Mouse (Mus musculus) kidney, adult 2 months (tissue): ENCODE measurements at regions not wholly inside any gene's neighbourhood (a gene's known extent, or its start where the extent isn't known, plus 50 kb on each side); places are given as distances from the start of the nearest gene placed in this dataset.

ENCODE experiments used
- DNase-seq: peaks from one replicate; pipeline ENCODE4 v3.0.0; 2021
- H3K27ac ChIP-seq: fragments of 200-500 bp; 2 replicates; pipeline ENCODE4 v1.5.1; 2012; ENCODE audit warnings: low read depth, low read length, control low read depth, inconsistent platforms; ENCODE audit not compliant: insufficient read depth
- H3K27me3 ChIP-seq: fragments of 200-500 bp; replicated peaks from 2 replicates; pipeline ENCODE4 v1.6.1; 2012; ENCODE audit warnings: mild to moderate bottlenecking, moderate library complexity, low read length, inconsistent platforms; ENCODE audit not compliant: control insufficient read depth, insufficient read depth
- H3K36me3 ChIP-seq: fragments of 200-500 bp; 2 replicates; pipeline ENCODE4 v1.6.1; 2012; ENCODE audit warnings: mild to moderate bottlenecking, moderate library complexity, low read length, inconsistent platforms; ENCODE audit not compliant: control insufficient read depth, insufficient read depth
- H3K4me1 ChIP-seq: fragments of 200-500 bp; 2 replicates; pipeline ENCODE4 v1.6.1; 2011; ENCODE audit warnings: low read length; ENCODE audit not compliant: control insufficient read depth, insufficient read depth
- H3K4me3 ChIP-seq: fragments of 200-500 bp; 2 replicates; pipeline ENCODE4 v1.5.1; 2011; ENCODE audit warnings: mild to moderate bottlenecking, low read depth, low read length, control low read depth; ENCODE audit not compliant: insufficient read depth
- CTCF ChIP-seq: fragments of 200-500 bp; conservative IDR thresholded peaks from 2 replicates; pipeline ENCODE4 v1.5.1; 2011; ENCODE audit warnings: low read depth, mild to moderate bottlenecking, control low read depth, low read length, moderate library complexity, mixed read lengths; ENCODE audit not compliant: insufficient read depth, insufficient read length
- POLR2A ChIP-seq: fragments of 200-500 bp; IDR thresholded peaks from one replicate; pipeline ENCODE4 v1.6.1; 2011; ENCODE audit warnings: low read depth, low read length, control low read depth
- WGBS: fragments of 180-500 bp; shearing (Covaris S2); methylation state at CpG from one replicate; pipeline ENCODE4 v1.1.7; 2018; 5-methylcytosine and 5-hydroxymethylcytosine counted together

DNA sequence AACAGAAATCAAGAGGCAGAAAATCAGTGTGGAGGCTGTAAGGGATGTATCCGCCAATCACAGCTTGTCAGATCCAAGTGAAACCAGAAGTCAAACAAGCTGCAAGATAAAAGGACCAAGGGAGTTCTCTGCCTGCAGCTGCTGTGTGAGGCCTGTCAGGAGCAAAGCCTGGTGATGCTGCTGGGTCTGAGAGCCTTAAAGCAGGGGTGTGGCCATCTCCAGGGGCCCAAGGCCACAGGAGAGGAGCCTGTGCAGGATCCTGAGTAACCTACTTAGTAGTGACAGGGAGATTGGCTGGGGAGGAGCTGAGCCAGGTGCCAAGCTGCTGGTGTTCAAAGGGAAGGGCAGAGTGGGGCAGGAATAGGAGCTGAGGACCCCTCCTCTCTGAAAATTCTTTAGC lies 418.8 kb downstream of the Matn1 start:
- no peaks in the 10 kb centered on the region for H3K27me3 ChIP-seq
- no peak overlapping the region for H3K27ac ChIP-seq
- WGBS = 85% methylated on average over 1 of the region's 1 CpGs
- H3K36me3 ChIP-seq = no peaks in the 10 kb centered on the region
- DNase-seq = no peak
- no peak overlapping the region for H3K4me3 ChIP-seq
- no peaks in the 10 kb centered on the region for H3K4me1 ChIP-seq
- TF ChIP-seq CTCF = no peak
- no peak for TF ChIP-seq POLR2A

- TF ChIP-seq CTCF = peak; percentile 50
- TF ChIP-seq POLR2A = no peak
- 39% methylated on average over 6 of the region's 6 CpGs for WGBS
Observed at GRCm38 (mm10) chr4:131364671-131365252, 420.6 kb downstream of the Matn1 start.

DNA sequence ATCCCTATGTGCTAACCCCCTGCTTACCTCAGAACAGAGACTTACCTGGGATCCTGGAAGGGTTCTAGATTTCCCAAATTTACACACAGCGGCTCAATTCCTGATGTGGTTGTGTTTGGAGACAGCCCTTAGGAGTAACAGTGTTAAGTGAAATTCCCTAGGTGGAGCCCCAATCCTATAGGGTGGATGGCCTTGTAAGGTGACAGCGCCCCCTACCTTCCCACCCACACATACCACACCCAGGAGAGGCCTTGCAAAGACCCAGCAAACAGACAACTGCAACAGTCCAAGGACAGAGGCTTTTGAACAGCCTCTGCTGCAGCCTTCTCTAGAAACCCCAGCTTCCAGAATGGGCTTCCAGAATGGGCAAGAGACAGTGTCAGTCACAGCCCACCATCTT lies 421.8 kb downstream of the Matn1 start:
- 76% methylated on average over 2 of the region's 2 CpGs for WGBS
- DNase-seq = no peak

More at GRCm38 (mm10) chr4:131364671-131365252, 420.6 kb downstream of the Matn1 start:
- no peaks in the 10 kb centered on the region for H3K4me1 ChIP-seq
- H3K27ac ChIP-seq = no peak overlapping the region
- no peaks in the 10 kb centered on the region for H3K36me3 ChIP-seq
- no peaks in the 10 kb centered on the region for H3K27me3 ChIP-seq
- H3K4me3 ChIP-seq = no peak overlapping the region
- DNase-seq = peak; percentile 61

DNA sequence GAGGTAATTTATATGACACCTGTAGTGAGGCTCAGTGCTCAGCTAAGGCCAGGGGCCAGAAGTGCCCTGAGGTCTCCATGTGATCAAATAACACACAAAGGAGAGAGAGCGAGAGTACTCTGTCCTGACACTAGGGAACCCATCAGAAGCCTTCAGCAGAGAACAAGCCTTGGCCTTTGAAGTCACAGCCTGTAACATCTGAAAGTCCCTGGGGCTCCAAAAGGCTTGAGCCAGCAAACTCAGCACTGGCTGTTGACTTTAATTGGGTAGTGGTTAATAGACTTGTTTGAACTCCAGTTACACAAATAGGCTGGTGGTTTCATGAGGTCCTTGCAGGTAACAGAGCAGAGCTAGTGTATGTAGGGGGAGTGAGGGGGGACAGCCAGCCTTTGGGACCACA lies 422.5 kb downstream of the Matn1 start:
- no peaks in the 10 kb centered on the region for H3K36me3 ChIP-seq
- no peak overlapping the region for H3K27ac ChIP-seq
- 81% methylated on average over 1 of the region's 1 CpGs for WGBS
- H3K27me3 ChIP-seq = no peaks in the 10 kb centered on the region
- TF ChIP-seq POLR2A (no peak), CTCF (no peak)
- no peaks in the 10 kb centered on the region for H3K4me1 ChIP-seq
- H3K4me3 ChIP-seq = no peak overlapping the region
- DNase-seq = no peak

More for the DNA sequence above, 421.8 kb downstream of the Matn1 start:
- Histone ChIP-seq H3K27me3 (no peaks in the 10 kb centered on the region), H3K4me1 (no peaks in the 10 kb centered on the region), H3K27ac (no peak overlapping the region), H3K36me3 (no peaks in the 10 kb centered on the region), H3K4me3 (no peak overlapping the region)
- TF ChIP-seq CTCF = no peak
- TF ChIP-seq POLR2A = no peak

DNA sequence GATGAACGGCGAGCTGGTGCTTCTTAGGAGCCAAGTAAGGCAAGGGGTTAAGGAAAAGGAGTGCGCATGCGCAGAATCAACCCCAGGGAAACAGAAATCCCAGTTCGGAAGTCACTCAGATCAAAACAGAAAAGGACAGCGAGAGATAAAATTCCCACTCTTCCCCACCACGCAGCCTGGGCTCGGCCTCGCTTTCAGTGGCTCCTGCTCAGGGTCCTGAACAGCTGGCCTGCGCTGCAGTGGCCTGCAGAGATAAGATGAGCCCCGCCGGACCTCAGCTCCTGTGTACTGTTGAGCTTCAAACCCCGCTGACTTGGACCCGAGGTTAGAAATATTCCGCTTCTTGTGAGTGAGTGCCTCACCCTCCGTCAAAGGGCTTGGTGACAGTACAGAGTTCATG lies 428.3 kb downstream of the Matn1 start:
- Histone ChIP-seq H3K27ac (no peak overlapping the region), H3K36me3 (no peaks in the 10 kb centered on the region), H3K4me3 (no peak overlapping the region), H3K27me3 (no peaks in the 10 kb centered on the region), H3K4me1 (no peaks in the 10 kb centered on the region)
- WGBS = 83% methylated on average over 16 of the region's 16 CpGs
- no peak for TF ChIP-seq POLR2A
- no peak for TF ChIP-seq CTCF
- DNase-seq = no peak

DNA sequence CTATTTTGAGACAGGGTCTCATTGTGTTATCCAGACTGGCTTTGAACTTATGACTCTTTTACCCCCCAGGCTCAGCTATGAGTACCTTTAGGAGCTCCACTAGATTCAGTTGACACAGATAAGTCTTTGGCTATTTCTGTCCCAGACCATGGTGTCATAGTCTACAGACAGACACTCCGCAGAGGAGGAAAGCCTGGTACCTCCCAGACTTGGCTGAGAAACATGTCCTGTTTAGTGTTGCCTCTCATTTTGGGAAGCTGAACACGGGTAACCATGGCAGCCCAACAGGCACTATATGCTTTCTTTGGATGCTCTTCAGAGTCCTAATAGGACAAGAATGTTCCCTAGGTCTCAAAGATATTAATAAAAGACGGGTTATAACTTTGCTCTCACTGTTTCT lies 429.0 kb downstream of the Matn1 start:
- Histone ChIP-seq H3K27ac (no peak overlapping the region), H3K27me3 (no peaks in the 10 kb centered on the region), H3K36me3 (no peaks in the 10 kb centered on the region), H3K4me3 (no peak overlapping the region), H3K4me1 (no peaks in the 10 kb centered on the region)
- DNase-seq = no peak
- no peak for TF ChIP-seq POLR2A
- no peak for TF ChIP-seq CTCF
- 85% methylated on average over 3 of the region's 3 CpGs for WGBS

DNA sequence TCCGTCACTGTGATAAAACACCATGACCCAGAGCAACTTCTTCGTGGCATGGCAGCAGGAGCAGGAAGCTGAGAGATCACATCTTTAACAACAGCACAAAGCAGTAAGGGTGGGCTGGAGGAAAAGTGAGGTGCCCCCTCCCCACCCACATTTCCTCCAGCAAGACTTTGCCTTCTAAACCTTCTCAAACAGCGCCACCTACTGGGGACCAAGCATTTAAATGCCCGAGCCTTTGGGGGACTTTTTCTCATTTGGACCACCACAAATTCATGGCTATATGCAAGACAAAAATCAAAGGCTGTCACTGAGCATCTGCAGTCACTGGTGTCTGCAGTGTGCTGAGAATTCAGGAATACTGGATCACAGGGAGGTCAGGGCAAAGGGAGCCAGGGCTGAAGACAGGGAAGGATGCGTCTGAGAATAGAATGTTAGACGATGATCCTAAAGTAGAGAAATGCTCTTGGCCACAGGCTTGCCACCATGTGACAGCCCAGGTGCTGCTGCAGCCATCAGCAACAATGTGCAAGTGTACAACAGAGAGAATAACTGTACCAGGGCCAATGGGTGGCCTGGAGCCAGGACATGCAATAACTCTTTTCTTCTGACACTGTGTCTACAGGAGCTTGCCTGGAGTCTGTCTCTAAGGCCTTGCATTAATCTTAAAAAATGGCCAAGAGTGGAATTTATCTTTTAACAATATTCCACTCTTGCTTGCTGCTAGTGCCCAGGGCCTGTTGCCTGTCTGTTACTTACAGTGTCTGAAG lies 430.5 kb downstream of the Matn1 start:
- no peak overlapping the region for H3K27ac ChIP-seq
- 84% methylated on average over 6 of the region's 6 CpGs for WGBS
- H3K27me3 ChIP-seq = no peaks in the 10 kb centered on the region
- H3K4me3 ChIP-seq = no peak overlapping the region
- no peaks in the 10 kb centered on the region for H3K4me1 ChIP-seq
- DNase-seq = no peak
- no peaks in the 10 kb centered on the region for H3K36me3 ChIP-seq
- 0 out of 2 replicates have a peak, but pooled peaks have one; percentile 21 for TF ChIP-seq CTCF
- no peak for TF ChIP-seq POLR2A
